Mouse (Mus musculus): ENCODE measurements around the gene Hectd4. TPM values are rescaled to one million over a fixed set of nuclear protein-coding genes. Genes with fewer than 3 reads are reported as not detected.

Gene Hectd4
- polyA plus RNA-seq, 1 experiment from 2014 or later: 9.5 TPM

- Histone ChIP-seq H3K27ac (ENCODE audit: low read length) (no peak overlapping the region), H3K9me3 (ENCODE audit: control insufficient read depth, low read depth, low read length) (no peaks in the 10 kb centered on the region), H3K4me2 (replicated peaks; ENCODE audit: low read depth, low read length) (no peak overlapping the region), H3K36me3 (ENCODE audit: control insufficient read depth, insufficient read depth, low read length) (no peaks in the 10 kb centered on the region), H3K27me3 (ENCODE audit: control insufficient read depth, insufficient read depth, low read length) (no peaks in the 10 kb centered on the region), H3K9ac (replicated peaks; ENCODE audit: low read depth, low read length) (no peak overlapping the region), H3K4me1 (ENCODE audit: control insufficient read depth, insufficient read depth, low read length) (no peaks in the 10 kb centered on the region), H3K4me3 (ENCODE audit: low read depth, low read length) (no peak overlapping the region)
- ATAC-seq (ENCODE audit: insufficient number of reproducible peaks, insufficient read depth, low FRiP score, low read depth): no peak
- 85% methylated on average over 5 of the region's 5 CpGs for WGBS
These were observed 24.3 kb downstream of the Hectd4 start for GRCm38 (mm10) chr5:121244365-121244731.

GRCm38 (mm10) chr5:121245201-121245600 is 25.2 kb downstream of the Hectd4 start:
- ATAC-seq (ENCODE audit: insufficient number of reproducible peaks, insufficient read depth, low FRiP score, low read depth): no peak
- Histone ChIP-seq H3K36me3 (ENCODE audit: control insufficient read depth, insufficient read depth, low read length) (no peaks in the 10 kb centered on the region), H3K4me2 (replicated peaks; ENCODE audit: low read depth, low read length) (no peak overlapping the region), H3K4me1 (ENCODE audit: control insufficient read depth, insufficient read depth, low read length) (no peaks in the 10 kb centered on the region), H3K4me3 (ENCODE audit: low read depth, low read length) (no peak overlapping the region), H3K27ac (ENCODE audit: low read length) (no peak overlapping the region), H3K27me3 (ENCODE audit: control insufficient read depth, insufficient read depth, low read length) (no peaks in the 10 kb centered on the region), H3K9ac (replicated peaks; ENCODE audit: low read depth, low read length) (no peak overlapping the region), H3K9me3 (ENCODE audit: control insufficient read depth, low read depth, low read length) (no peaks in the 10 kb centered on the region)
- 84% methylated on average over 7 of the region's 7 CpGs for WGBS

- H3K36me3 ChIP-seq (ENCODE audit: control insufficient read depth, insufficient read depth, low read length): no peaks in the 10 kb centered on the region
- H3K9ac ChIP-seq (replicated peaks; ENCODE audit: low read depth, low read length): no peak overlapping the region
- no peaks in the 10 kb centered on the region for H3K4me1 ChIP-seq (ENCODE audit: control insufficient read depth, insufficient read depth, low read length)
- H3K4me2 ChIP-seq (replicated peaks; ENCODE audit: low read depth, low read length): no peak overlapping the region
- H3K27me3 ChIP-seq (ENCODE audit: control insufficient read depth, insufficient read depth, low read length): no peaks in the 10 kb centered on the region
- WGBS: 63% methylated on average over 3 of the region's 3 CpGs
- no peak overlapping the region for H3K27ac ChIP-seq (ENCODE audit: low read length)
- no peak overlapping the region for H3K4me3 ChIP-seq (ENCODE audit: low read depth, low read length)
- no peak for ATAC-seq (ENCODE audit: insufficient number of reproducible peaks, insufficient read depth, low FRiP score, low read depth)
- no peaks in the 10 kb centered on the region for H3K9me3 ChIP-seq (ENCODE audit: control insufficient read depth, low read depth, low read length)
These were observed 28.9 kb downstream of the Hectd4 start for GRCm38 (mm10) chr5:121248766-121249394.

DNA sequence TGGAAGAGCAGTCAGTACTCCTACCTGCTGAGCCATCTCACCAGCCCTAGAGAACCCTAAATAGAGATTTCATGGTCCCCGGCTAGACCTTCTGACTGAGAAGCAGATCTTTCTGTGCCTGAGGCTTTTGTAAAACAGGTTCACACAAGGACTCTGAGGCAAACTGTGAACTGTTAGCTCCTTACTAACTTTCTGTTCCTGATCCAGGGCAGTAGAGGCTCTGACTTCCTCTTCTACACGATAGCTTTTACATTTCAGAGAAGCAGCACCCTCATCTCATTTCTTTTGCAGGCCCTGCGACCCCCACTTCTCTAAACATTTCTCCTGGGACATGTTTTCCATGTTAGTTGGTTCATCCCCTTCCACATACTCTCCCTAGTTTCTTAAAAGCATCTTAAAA is 29.7 kb downstream of the Hectd4 start:
- WGBS: 90% methylated on average over 3 of the region's 3 CpGs
- ATAC-seq (ENCODE audit: insufficient number of reproducible peaks, insufficient read depth, low FRiP score, low read depth): no peak
- Histone ChIP-seq H3K4me3 (ENCODE audit: low read depth, low read length) (no peak overlapping the region), H3K4me1 (ENCODE audit: control insufficient read depth, insufficient read depth, low read length) (no peaks in the 10 kb centered on the region), H3K4me2 (replicated peaks; ENCODE audit: low read depth, low read length) (no peak overlapping the region), H3K27ac (ENCODE audit: low read length) (no peak overlapping the region), H3K27me3 (ENCODE audit: control insufficient read depth, insufficient read depth, low read length) (no peaks in the 10 kb centered on the region), H3K9me3 (ENCODE audit: control insufficient read depth, low read depth, low read length) (no peaks in the 10 kb centered on the region), H3K9ac (replicated peaks; ENCODE audit: low read depth, low read length) (no peak overlapping the region), H3K36me3 (ENCODE audit: control insufficient read depth, insufficient read depth, low read length) (peaks cover 4% of the 10 kb centered on the region; the same call in 1 of the 2 replicates)

GRCm38 (mm10) chr5:121251813-121252212 is 31.8 kb downstream of the Hectd4 start:
- WGBS: 66% methylated on average over 8 of the region's 8 CpGs
- Histone ChIP-seq H3K27ac (ENCODE audit: low read length) (no peak overlapping the region), H3K4me3 (ENCODE audit: low read depth, low read length) (no peak overlapping the region), H3K9me3 (ENCODE audit: control insufficient read depth, low read depth, low read length) (no peaks in the 10 kb centered on the region), H3K9ac (replicated peaks; ENCODE audit: low read depth, low read length) (no peak overlapping the region), H3K4me2 (replicated peaks; ENCODE audit: low read depth, low read length) (no peak overlapping the region), H3K4me1 (ENCODE audit: control insufficient read depth, insufficient read depth, low read length) (no peaks in the 10 kb centered on the region), H3K36me3 (ENCODE audit: control insufficient read depth, insufficient read depth, low read length) (peaks cover 4% of the 10 kb centered on the region; the same call in 1 of the 2 replicates), H3K27me3 (ENCODE audit: control insufficient read depth, insufficient read depth, low read length) (no peaks in the 10 kb centered on the region)
- ATAC-seq (ENCODE audit: insufficient number of reproducible peaks, insufficient read depth, low FRiP score, low read depth): no peak

DNA sequence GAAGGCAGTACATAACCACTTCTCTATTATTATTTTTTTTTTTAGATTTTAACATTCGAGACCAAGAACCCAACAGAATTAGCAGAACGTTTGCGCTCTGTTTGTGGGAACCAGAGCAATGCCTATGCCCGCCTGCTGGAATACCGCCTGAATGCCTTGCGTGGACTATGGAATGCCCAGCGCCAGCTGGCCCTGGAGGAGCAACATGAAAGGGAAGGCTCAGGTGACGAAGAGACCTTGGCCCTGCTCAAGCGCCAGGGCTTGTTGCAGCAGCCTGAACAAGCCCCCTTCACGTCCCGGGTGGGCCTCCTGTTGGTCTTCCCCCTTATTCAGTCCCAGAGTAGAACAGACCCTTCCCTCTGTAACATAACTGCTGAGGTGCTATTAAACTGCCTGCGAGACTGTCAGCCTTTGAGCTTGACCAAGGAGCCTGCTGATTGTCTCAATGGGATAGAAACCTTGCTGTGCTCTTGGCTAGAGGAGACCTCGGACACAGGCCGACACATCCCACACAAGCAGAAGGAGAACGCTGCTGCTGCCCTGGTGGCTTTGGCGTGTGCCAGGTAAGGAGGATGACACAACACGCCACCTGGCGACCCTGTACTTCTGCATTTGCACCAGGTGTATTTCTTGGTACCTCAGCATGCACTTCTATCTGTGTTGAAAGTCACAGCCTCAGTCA is 33.9 kb downstream of the Hectd4 start:
- H3K4me2 ChIP-seq (replicated peaks; ENCODE audit: low read depth, low read length): no peak overlapping the region
- ATAC-seq (ENCODE audit: insufficient number of reproducible peaks, insufficient read depth, low FRiP score, low read depth): no peak
- no peaks in the 10 kb centered on the region for H3K9me3 ChIP-seq (ENCODE audit: control insufficient read depth, low read depth, low read length)
- no peak overlapping the region for H3K4me3 ChIP-seq (ENCODE audit: low read depth, low read length)
- no peaks in the 10 kb centered on the region for H3K27me3 ChIP-seq (ENCODE audit: control insufficient read depth, insufficient read depth, low read length)
- H3K36me3 ChIP-seq (ENCODE audit: control insufficient read depth, insufficient read depth, low read length): peaks cover 4% of the 10 kb centered on the region; the same call in 1 of the 2 replicates
- no peak overlapping the region for H3K27ac ChIP-seq (ENCODE audit: low read length)
- no peaks in the 10 kb centered on the region for H3K4me1 ChIP-seq (ENCODE audit: control insufficient read depth, insufficient read depth, low read length)
- WGBS: 91% methylated on average over 18 of the region's 18 CpGs
- H3K9ac ChIP-seq (replicated peaks; ENCODE audit: low read depth, low read length): no peak overlapping the region

DNA sequence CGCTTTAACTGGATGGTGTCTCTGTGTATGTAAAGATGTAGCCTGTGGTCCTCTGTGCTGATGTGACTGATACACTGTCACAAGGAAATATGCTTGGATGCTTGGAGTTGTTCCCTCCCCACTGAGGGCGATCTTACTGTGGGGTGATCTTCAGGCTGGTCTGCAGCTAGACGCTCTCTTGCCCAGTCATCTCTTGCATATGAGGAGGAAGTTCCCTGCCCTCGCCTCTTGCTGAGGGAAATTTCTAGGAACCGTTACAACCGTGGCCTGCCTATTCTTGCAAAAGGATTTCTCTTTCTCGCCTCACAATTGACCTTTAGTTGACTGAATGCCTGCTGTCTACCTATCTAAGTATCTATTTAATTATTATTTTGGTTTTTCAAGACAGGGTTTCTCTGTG is 35.0 kb downstream of the Hectd4 start:
- Histone ChIP-seq H3K36me3 (ENCODE audit: control insufficient read depth, insufficient read depth, low read length) (peaks cover 4% of the 10 kb centered on the region; the same call in 1 of the 2 replicates), H3K4me1 (ENCODE audit: control insufficient read depth, insufficient read depth, low read length) (no peaks in the 10 kb centered on the region), H3K9ac (replicated peaks; ENCODE audit: low read depth, low read length) (no peak overlapping the region), H3K4me2 (replicated peaks; ENCODE audit: low read depth, low read length) (no peak overlapping the region), H3K9me3 (ENCODE audit: control insufficient read depth, low read depth, low read length) (no peaks in the 10 kb centered on the region), H3K27me3 (ENCODE audit: control insufficient read depth, insufficient read depth, low read length) (no peaks in the 10 kb centered on the region), H3K4me3 (ENCODE audit: low read depth, low read length) (no peak overlapping the region), H3K27ac (ENCODE audit: low read length) (no peak overlapping the region)
- ATAC-seq (ENCODE audit: insufficient number of reproducible peaks, insufficient read depth, low FRiP score, low read depth): no peak
- WGBS: 89% methylated on average over 7 of the region's 7 CpGs

DNA sequence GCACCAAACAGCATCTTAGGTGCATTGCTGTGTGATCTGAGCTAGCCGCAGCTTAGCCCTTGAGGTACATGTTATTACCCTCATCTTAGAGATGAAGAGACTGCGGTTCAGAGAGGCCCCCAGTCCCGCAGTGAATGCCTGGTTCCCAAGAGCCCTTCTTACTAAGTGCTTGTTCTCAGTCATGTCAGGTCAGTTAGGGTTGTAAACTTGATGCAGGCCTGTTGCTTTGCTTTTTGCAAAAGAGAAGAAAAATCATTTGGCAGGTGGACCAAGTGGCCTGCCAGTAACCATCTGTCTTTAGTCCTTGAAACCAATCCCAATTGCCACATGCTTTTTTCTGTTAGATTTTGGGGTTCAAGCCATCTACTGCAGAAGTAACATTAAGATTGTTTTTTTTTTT is 41.8 kb downstream of the Hectd4 start:
- H3K36me3 ChIP-seq (ENCODE audit: control insufficient read depth, insufficient read depth, low read length): peaks cover 12% of the 10 kb centered on the region
- no peaks in the 10 kb centered on the region for H3K27me3 ChIP-seq (ENCODE audit: control insufficient read depth, insufficient read depth, low read length)
- WGBS: 94% methylated on average over 3 of the region's 3 CpGs
- H3K9me3 ChIP-seq (ENCODE audit: control insufficient read depth, low read depth, low read length): no peaks in the 10 kb centered on the region
- no peak overlapping the region for H3K4me3 ChIP-seq (ENCODE audit: low read depth, low read length)
- H3K27ac ChIP-seq (ENCODE audit: low read length): no peak overlapping the region
- ATAC-seq (ENCODE audit: insufficient number of reproducible peaks, insufficient read depth, low FRiP score, low read depth): no peak
- H3K4me1 ChIP-seq (ENCODE audit: control insufficient read depth, insufficient read depth, low read length): no peaks in the 10 kb centered on the region
- H3K4me2 ChIP-seq (replicated peaks; ENCODE audit: low read depth, low read length): no peak overlapping the region
- no peak overlapping the region for H3K9ac ChIP-seq (replicated peaks; ENCODE audit: low read depth, low read length)

DNA sequence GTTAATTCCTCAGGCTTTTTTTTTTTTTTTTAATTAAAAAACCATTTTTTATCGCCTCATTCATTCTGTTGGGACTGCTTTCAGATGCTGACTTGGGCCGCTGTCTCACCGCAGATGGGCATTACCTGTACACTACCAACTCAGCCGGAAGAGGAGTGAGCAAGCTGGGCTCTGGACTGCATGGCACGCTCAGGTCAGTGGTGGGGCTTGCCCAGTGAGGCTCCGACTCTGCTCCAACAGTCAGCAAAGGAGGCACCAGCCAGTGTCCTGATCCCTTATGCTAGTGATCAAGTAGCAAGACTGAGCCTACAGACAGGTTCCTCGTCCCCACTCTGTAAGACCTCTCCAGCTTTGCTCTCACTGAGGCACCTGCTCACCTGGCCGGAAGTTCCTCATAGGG is 42.4 kb downstream of the Hectd4 start:
- WGBS: 94% methylated on average over 8 of the region's 8 CpGs
- Histone ChIP-seq H3K4me1 (ENCODE audit: control insufficient read depth, insufficient read depth, low read length) (no peaks in the 10 kb centered on the region), H3K4me2 (replicated peaks; ENCODE audit: low read depth, low read length) (no peak overlapping the region), H3K4me3 (ENCODE audit: low read depth, low read length) (no peak overlapping the region), H3K9me3 (ENCODE audit: control insufficient read depth, low read depth, low read length) (no peaks in the 10 kb centered on the region), H3K36me3 (ENCODE audit: control insufficient read depth, insufficient read depth, low read length) (peaks cover 12% of the 10 kb centered on the region), H3K27me3 (ENCODE audit: control insufficient read depth, insufficient read depth, low read length) (no peaks in the 10 kb centered on the region), H3K27ac (ENCODE audit: low read length) (no peak overlapping the region), H3K9ac (replicated peaks; ENCODE audit: low read depth, low read length) (no peak overlapping the region)
- no peak for ATAC-seq (ENCODE audit: insufficient number of reproducible peaks, insufficient read depth, low FRiP score, low read depth)
